In the genomic region with DNA sequence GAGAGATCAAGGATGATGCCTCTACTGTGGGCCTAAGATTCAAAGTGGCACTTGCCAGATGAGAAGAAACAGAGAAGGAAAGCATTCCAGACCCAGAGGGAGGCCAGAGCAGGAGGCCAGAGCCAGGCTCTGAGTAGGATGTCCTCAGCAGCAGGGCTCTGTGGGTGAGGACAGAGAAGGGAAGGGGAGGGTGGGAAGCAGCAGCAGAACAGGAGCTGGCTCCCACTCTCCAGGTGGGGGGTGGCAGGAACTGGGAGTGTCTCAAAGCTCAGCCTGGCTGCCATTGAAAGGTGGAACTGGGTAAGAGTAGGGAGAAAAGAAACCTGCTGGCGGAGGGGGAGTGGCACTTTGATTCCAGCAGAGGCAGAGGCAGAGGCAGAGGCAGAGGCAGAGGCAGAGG, we compare ENCODE assay signal across 9 mouse cellular contexts. TPM values are rescaled to one million over a fixed set of nuclear protein-coding genes. Genes with fewer than 3 reads are reported as not detected.
DNase-seq lines count a peak whose midpoint lies in the region; ATAC-seq and TF ChIP-seq lines count a peak whose summit lies in the region.
"Had no signal": no experiment of that assay in that cellular context is flagged by ENCODE, and none has a peak within 500 bp of the region (broad histone marks: within the 10 kb centered on the region; RNA-seq: fewer than 3 reads in every experiment).

No protein-coding gene starts in this region.

- H3K27me3 ChIP-seq in heart, postnatal 0 days (ENCODE audit: control insufficient read depth, insufficient read depth, low read length): no peaks in the 10 kb centered on the region
- peaks cover 20% of the 10 kb centered on the region for H3K27me3 ChIP-seq in forebrain, embryonic 10.5 days (ENCODE audit: poor library complexity, severe bottlenecking)
- H3K27me3 ChIP-seq in midbrain, embryonic 12.5 days: peaks cover 5% of the 10 kb centered on the region; the same call in 1 of the 2 replicates

- TF ChIP-seq EP300 in heart, postnatal 0 days (IDR thresholded peaks at IDR 0.05; ENCODE audit: low read depth): no peak

- H3K9ac ChIP-seq in heart, postnatal 0 days (replicated peaks; ENCODE audit: low read depth, low read length): no peak overlapping the region
- H3K9ac ChIP-seq in midbrain, embryonic 12.5 days (replicated peaks): no peak overlapping the region

- H3K36me3 ChIP-seq in heart, postnatal 0 days (replicated peaks; ENCODE audit: control insufficient read depth, insufficient read depth, low read length): no peaks in the 10 kb centered on the region
- H3K36me3 ChIP-seq in forebrain, embryonic 10.5 days (replicated peaks): no peaks in the 10 kb centered on the region
- no peaks in the 10 kb centered on the region for H3K36me3 ChIP-seq in midbrain, embryonic 12.5 days

- H3K4me3 ChIP-seq in heart, postnatal 0 days (ENCODE audit: low read depth, low read length): no peak overlapping the region
- H3K4me3 ChIP-seq in forebrain, embryonic 10.5 days: no peak overlapping the region
- H3K4me3 ChIP-seq in midbrain, embryonic 12.5 days: no peak overlapping the region

- peaks cover 49% of the 10 kb centered on the region for H3K4me1 ChIP-seq in heart, postnatal 0 days (ENCODE audit: control insufficient read depth, insufficient read depth)
- H3K4me1 ChIP-seq in forebrain, embryonic 10.5 days: peaks cover 74% of the 10 kb centered on the region
- H3K4me1 ChIP-seq in midbrain, embryonic 12.5 days: peaks cover 38% of the 10 kb centered on the region

- peak overlapping the region; percentile 83; the same call in 1 of the 2 replicates for H3K27ac ChIP-seq in heart, postnatal 0 days (ENCODE audit: low read depth)
- peak overlapping the region; percentile 83 for H3K27ac ChIP-seq in forebrain, embryonic 10.5 days
- H3K27ac ChIP-seq in midbrain, embryonic 12.5 days (replicated peaks): peak overlapping the region; percentile 63

- no peak overlapping the region for H3K4me2 ChIP-seq in heart, postnatal 0 days (ENCODE audit: low read depth, low read length)
- no peak overlapping the region for H3K4me2 ChIP-seq in midbrain, embryonic 12.5 days (replicated peaks)

- no peak for TF ChIP-seq CTCF in heart, postnatal 0 days (IDR thresholded peaks at IDR 0.05; ENCODE audit: low read depth)

- no peaks in the 10 kb centered on the region for H3K9me3 ChIP-seq in heart, postnatal 0 days (replicated peaks; ENCODE audit: control insufficient read depth, low read length)
- peaks cover 3% of the 10 kb centered on the region; the same call in 1 of the 2 replicates for H3K9me3 ChIP-seq in forebrain, embryonic 10.5 days
- H3K9me3 ChIP-seq in midbrain, embryonic 12.5 days: no peaks in the 10 kb centered on the region

- ATAC-seq in heart, postnatal 0 days (ENCODE audit: insufficient read depth, low read depth): no peak
- no peak for ATAC-seq in midbrain, embryonic 12.5 days (ENCODE audit: low FRiP score, low read depth)
- ATAC-seq in monocyte, adult 5-6 weeks (replicated peaks; ENCODE audit: insufficient number of reproducible peaks, low FRiP score, low TSS enrichment, poor library complexity, severe bottlenecking): no peak

- 84% methylated on average over 1 of the region's 1 CpGs for WGBS in heart, postnatal 0 days
- WGBS in forebrain, embryonic 10.5 days: 84% methylated on average over 1 of the region's 1 CpGs
- 95% methylated on average over 1 of the region's 1 CpGs for WGBS in midbrain, embryonic 12.5 days

- DNase-seq in heart, postnatal 0 days (ENCODE audit: low spot score): no peak
- no peak for DNase-seq in heart, adult 9 months (ENCODE audit: low spot score in 2 of 2)
- DNase-seq in ES-CJ7 (ENCODE audit: low read depth, low spot score): peak; percentile 66
- DNase-seq in forebrain, embryonic 10.5 days (ENCODE audit: extremely low spot score, low spot score): no peak
- DNase-seq in right cerebral cortex, postnatal 25 days: no peak
- no peak for DNase-seq in layer of hippocampus, adult 8-10 months (ENCODE audit: low spot score in 2 of 2)
- DNase-seq: kidney, adult 2 months had no signal

RNA-seq across cellular contexts. Expression of gene Ier5, which starts 46.1 kb away (rescaled TPM):
- 50.4 and 56.2 TPM in 2 replicates for total RNA-seq in heart, postnatal 0 days (2014; rRNA removed; ENCODE audit: low replicate concordance)
- 3.1 and 3.9 TPM in 2 replicates for polyA plus RNA-seq in heart, postnatal 0 days (2015; fragmentation: Nextera tagmentation; extraction: Ambion mirVana)
- polyA plus RNA-seq in forebrain, embryonic 10.5 days (2016; fragmentation: Nextera tagmentation; extraction: Ambion mirVana): 3.6 and 4.1 TPM in 2 replicates
- 12.8 and 14.6 TPM in 2 replicates for polyA plus RNA-seq in midbrain, embryonic 12.5 days (2016; fragmentation: Nextera tagmentation; extraction: Ambion mirVana)
- 10 to 100 TPM; 29.8 to 32.4 (median 31.2) TPM for total RNA-seq in layer of hippocampus, adult 8-10 months (2022)
- total RNA-seq in monocyte, adult 5-6 weeks (2017): 118 to 240 TPM (median 139 TPM) in 3 replicates
